ENCODE assay signal across 8 mouse cellular contexts in genomic region chr12:84316721-84317621, GRCm38 (mm10). TPM values are rescaled to one million over a fixed set of nuclear protein-coding genes. Genes with fewer than 3 reads are reported as not detected.
DNase-seq lines count a peak whose midpoint lies in the region; ATAC-seq and TF ChIP-seq lines count a peak whose summit lies in the region.

TSS of gene Zfp410 (plus strand) at chr12:84316852.

- in situ Hi-C loops in Patski (cut with MboI; ENCODE audit: low pct_unique_long_range_greater_than_20kb) = no loop called here

- TF ChIP-seq CTCF in Patski (IDR thresholded peaks at IDR 0.05) = no peak

- peaks cover 18% of the 10 kb centered on the region for H3K4me1 ChIP-seq in hindbrain, embryonic 14.5 days (replicated peaks; ENCODE audit: control insufficient read depth, insufficient read depth, low read length)

- under 1% methylated on average over 74 of the region's 77 CpGs for WGBS in hindbrain, embryonic 14.5 days

- H3K4me3 ChIP-seq in hindbrain, embryonic 14.5 days (replicated peaks; ENCODE audit: low read length) = peak within 1 kb of the TSS; percentile 83

- H3K27ac ChIP-seq in hindbrain, embryonic 14.5 days = peak within 1 kb of the TSS; percentile 85

- POLR2A ChIA-PET in Patski (lab: Charles Lee) = interaction anchor here (0.6 to 1.4 kb wide), 2 partner anchors 55 to 75 kb away, joined by 4 read pairs; no protein-coding TSS in a partner anchor

- no peaks in the 10 kb centered on the region for H3K27me3 ChIP-seq in Patski
- no peaks in the 10 kb centered on the region for H3K27me3 ChIP-seq in hindbrain, embryonic 14.5 days (ENCODE audit: control insufficient read depth, insufficient read depth, low read length)

- H3K9me3 ChIP-seq in hindbrain, embryonic 14.5 days (ENCODE audit: control insufficient read depth, low read length) = no peaks in the 10 kb centered on the region

- H3K4me2 ChIP-seq in hindbrain, embryonic 14.5 days (replicated peaks) = peak within 1 kb of the TSS; percentile 78

- ATAC-seq in Patski = peak; percentile 84
- ATAC-seq in hindbrain, embryonic 14.5 days (ENCODE audit: low FRiP score) = peak; percentile 93

- peak within 1 kb of the TSS; percentile 93 for H3K9ac ChIP-seq in hindbrain, embryonic 14.5 days

- CTCF ChIA-PET in Patski (lab: Charles Lee) = no interaction called here

- no peaks in the 10 kb centered on the region for H3K36me3 ChIP-seq in hindbrain, embryonic 14.5 days (replicated peaks; ENCODE audit: control insufficient read depth, insufficient read depth)

- peak; percentile 64 for DNase-seq in Patski (ENCODE audit: low read depth, low spot score)
- DNase-seq in cerebellum, postnatal 14 days = peak; percentile 91 to 92
- DNase-seq in frontal cortex, postnatal 25 days (ENCODE audit: low spot score in 2 of 2) = peak; percentile 66 to 74
- peak; percentile 78 for DNase-seq in hindbrain, embryonic 14.5 days (ENCODE audit: low spot score)
- peak; percentile 79 to 81 for DNase-seq in layer of hippocampus, postnatal 36 days
- peak; percentile 91 for DNase-seq in lung, postnatal 36 days
- peak; percentile 94 for DNase-seq in retina, postnatal 1 day
- peak; percentile 73 to 79 for DNase-seq in urinary bladder, adult 18-20 months (ENCODE audit: low spot score in 2 of 2)

RNA-seq across cellular contexts. Expression of gene Zfp410, which starts in this region (rescaled TPM):
- polyA plus RNA-seq in Patski (2021) = 37.0 TPM
- polyA plus RNA-seq in hindbrain, embryonic 14.5 days (2014; fragmentation: Nextera tagmentation; extraction: Ambion mirVana) = 62.5 and 67.6 TPM in 2 replicates
- total RNA-seq in layer of hippocampus, postnatal 36 days (2021) = 10 to 100 TPM; 38.5 to 42.4 TPM

Comparison
In these comparisons a context has a peak if more than half of its experiments do, and no peak if none do; other contexts are left out.
1. Peak in every context shown above with its lines: DNase-seq, ATAC-seq, H3K4me3 ChIP-seq and H3K27ac ChIP-seq.